Mouse (Mus musculus) bone marrow macrophage, adult 2 months (primary cell): Measurements from ENCODE around the gene Ip6k3.

Experiments
- CTCF ChIP-seq: IDR thresholded peaks from 2 replicates; pipeline ENCODE4 v1.5.1; 2012; ENCODE audit warnings: low read depth, mild to moderate bottlenecking, low read length, moderate library complexity
- POLR2A ChIP-seq: IDR thresholded peaks from 2 replicates; pipeline ENCODE4 v1.6.1; 2012; ENCODE audit warnings: mild to moderate bottlenecking, low read depth, low read length, borderline replicate concordance

DNA sequence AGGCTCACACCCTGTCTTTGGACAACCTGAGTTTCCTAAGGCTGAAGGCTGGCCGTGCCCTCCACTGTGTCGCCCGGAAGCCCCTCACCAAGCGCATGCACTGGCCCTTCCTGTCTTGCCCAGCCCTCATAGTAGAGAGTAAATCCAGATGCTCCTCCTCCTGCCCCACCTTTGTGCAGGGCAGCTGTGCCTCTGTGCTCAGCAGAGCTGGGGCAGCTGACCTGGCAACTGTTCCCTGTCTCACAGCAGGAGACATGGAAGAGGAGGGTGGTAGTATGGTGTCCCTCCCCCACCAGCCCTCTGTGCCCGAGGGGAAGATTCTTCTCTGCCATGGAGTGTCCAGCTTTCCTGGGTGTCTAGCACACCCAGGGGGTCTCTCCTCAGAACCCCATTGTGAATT is 65.9 kb downstream of the Ip6k3 start:
- no peak for TF ChIP-seq CTCF
- TF ChIP-seq POLR2A, result no peak
